Mouse (Mus musculus) MEL (cell line): Measurements from ENCODE around the gene Smim8. TPM values are rescaled to one million over a fixed set of nuclear protein-coding genes. Genes with fewer than 3 reads are reported as not detected.

Experiments
- DNase-seq: peaks from one replicate; pipeline ENCODE4 v3.0.0; 2011; ENCODE audit warnings: low read depth, low spot score
- H3K27ac ChIP-seq: 2 replicates; pipeline ENCODE4 v1.5.1; 2012; ENCODE audit warnings: low read depth, mild to moderate bottlenecking, control low read depth, low read length, moderate library complexity; ENCODE audit not compliant: control insufficient read depth
- H3K27me3 ChIP-seq, 2 experiments: fragments of 150-350 bp in 1 of 2; sonication (generic) in 1 of 2; 2 replicates each; pipeline ENCODE4 v1.6.1; 2012; ENCODE audit warnings: low read length in 2 of 2, mild to moderate bottlenecking in 2 of 2, improper control_type of control experiment in 1 of 2, moderate library complexity in 1 of 2; ENCODE audit not compliant: insufficient read depth in 2 of 2, control insufficient read depth in 1 of 2
- H3K36me3 ChIP-seq, 2 experiments: 2 replicates each; pipeline ENCODE4 v1.6.1; 2012 to 2014; ENCODE audit warnings: low read length in 2 of 2, improper control_type of control experiment in 1 of 2, inconsistent platforms in 1 of 2, mild to moderate bottlenecking in 1 of 2; ENCODE audit not compliant: insufficient read depth in 2 of 2, control insufficient read depth in 1 of 2
- H3K4me1 ChIP-seq, 2 experiments: fragments of 150-350 bp in 1 of 2; sonication (generic) in 1 of 2; 2 replicates each; pipeline ENCODE4 v1.6.1; 2012; ENCODE audit warnings: low read length in 2 of 2, improper control_type of control experiment in 1 of 2, mild to moderate bottlenecking in 1 of 2; ENCODE audit not compliant: insufficient read depth in 2 of 2, control insufficient read depth in 1 of 2
- H3K4me3 ChIP-seq, 2 experiments: fragments of 150-350 bp in 1 of 2; sonication (generic) in 1 of 2; 2 replicates each; pipeline ENCODE4 v1.5.1; 2012; ENCODE audit warnings: low read depth in 2 of 2, low read length in 2 of 2, mild to moderate bottlenecking in 2 of 2, moderate library complexity in 2 of 2, control low read depth in 1 of 2, improper control_type of control experiment in 1 of 2; ENCODE audit not compliant: control insufficient read depth in 1 of 2, insufficient read depth in 1 of 2
- H3K79me2 ChIP-seq: 2 replicates; pipeline ENCODE4 v1.6.1; 2012; ENCODE audit warnings: mild to moderate bottlenecking, low read length, moderate library complexity; ENCODE audit not compliant: control insufficient read depth, poor library complexity, insufficient read depth
- H3K9ac ChIP-seq: 2 replicates; pipeline ENCODE4 v1.6.1; 2012; ENCODE audit warnings: low read depth, mild to moderate bottlenecking, control low read depth, low read length, moderate library complexity; ENCODE audit not compliant: control insufficient read depth, poor library complexity, severe bottlenecking
- H3K9me3 ChIP-seq: fragments of 150-350 bp; sonication (generic); replicated peaks from 2 replicates; pipeline ENCODE4 v1.6.1; 2012; ENCODE audit warnings: mild to moderate bottlenecking, low read length, improper control_type of control experiment, moderate library complexity; ENCODE audit not compliant: insufficient read depth
- BHLHE40 ChIP-seq: IDR thresholded peaks from 2 replicates; pipeline ENCODE4 v1.6.1; 2012; ENCODE audit warnings: low read depth, mild to moderate bottlenecking, inconsistent platforms, low read length, improper control_type of control experiment, borderline replicate concordance
- CHD1 ChIP-seq: IDR thresholded peaks from 2 replicates; pipeline ENCODE4 v1.6.1; 2012; ENCODE audit warnings: low read depth, mild to moderate bottlenecking, inconsistent platforms, low read length, improper control_type of control experiment
- CHD2 ChIP-seq: IDR thresholded peaks from 2 replicates; pipeline ENCODE4 v1.6.1; 2011; ENCODE audit warnings: low read length, improper control_type of control experiment
- CTCF ChIP-seq, 3 experiments: IDR thresholded peaks in 2 of 3; conservative IDR thresholded peaks in 1 of 3; 2 replicates each; pipeline ENCODE4 v1.5.1; 2011 to 2012; ENCODE audit warnings: low read length in 3 of 3, low read depth in 2 of 3, mild to moderate bottlenecking in 2 of 3, improper control_type of control experiment in 1 of 3, inconsistent platforms in 1 of 3, mixed read lengths in 1 of 3, moderate library complexity in 1 of 3; ENCODE audit not compliant: control insufficient read depth in 1 of 3, insufficient read depth in 1 of 3, poor library complexity in 1 of 3, severe bottlenecking in 1 of 3
- E2F4 ChIP-seq: IDR thresholded peaks from 2 replicates; pipeline ENCODE4 v1.6.1; 2011; ENCODE audit warnings: low read depth, low read length, improper control_type of control experiment, borderline replicate concordance
- EP300 ChIP-seq, 2 experiments: IDR thresholded peaks; 2 replicates each; pipeline ENCODE4 v1.6.1; 2011; ENCODE audit warnings: improper control_type of control experiment in 2 of 2, low read length in 2 of 2, low read depth in 1 of 2, mild to moderate bottlenecking in 1 of 2
- ETS1 ChIP-seq: IDR thresholded peaks from 2 replicates; pipeline ENCODE4 v1.6.1; 2012; ENCODE audit warnings: low read depth, mild to moderate bottlenecking, inconsistent platforms, low read length, improper control_type of control experiment, moderate library complexity
- HCFC1 ChIP-seq: IDR thresholded peaks from 2 replicates; pipeline ENCODE4 v1.6.1; 2012; ENCODE audit warnings: low read depth, mild to moderate bottlenecking, inconsistent platforms, low read length, improper control_type of control experiment, moderate library complexity
- MAZ ChIP-seq: IDR thresholded peaks from 2 replicates; pipeline ENCODE4 v1.6.1; 2012; ENCODE audit warnings: low read depth, mild to moderate bottlenecking, inconsistent platforms, low read length, improper control_type of control experiment
- MXI1 ChIP-seq: IDR thresholded peaks from 2 replicates; pipeline ENCODE4 v1.6.1; 2011; ENCODE audit warnings: mild to moderate bottlenecking, low read depth, low read length, improper control_type of control experiment
- POLR2A ChIP-seq, 2 experiments: IDR thresholded peaks; 2 replicates each; pipeline ENCODE4 v1.6.1; 2011 to 2012; ENCODE audit warnings: low read length in 2 of 2, mild to moderate bottlenecking in 2 of 2, control low read depth in 1 of 2, improper control_type of control experiment in 1 of 2, low read depth in 1 of 2, moderate library complexity in 1 of 2; ENCODE audit not compliant: control insufficient read depth in 1 of 2, insufficient read depth in 1 of 2, poor library complexity in 1 of 2
- POLR2AphosphoS5 ChIP-seq: IDR thresholded peaks from 2 replicates; pipeline ENCODE4 v1.6.1; 2012; ENCODE audit warnings: low read depth, borderline replicate concordance, mild to moderate bottlenecking, inconsistent platforms, low read length, moderate library complexity, mixed read lengths
- RAD21 ChIP-seq: IDR thresholded peaks from 2 replicates; pipeline ENCODE4 v1.6.1; 2011; ENCODE audit warnings: mild to moderate bottlenecking, low read depth, low read length, improper control_type of control experiment
- RCOR1 ChIP-seq: IDR thresholded peaks from 2 replicates; pipeline ENCODE4 v1.6.1; 2012; ENCODE audit warnings: low read depth, mild to moderate bottlenecking, inconsistent platforms, low read length, improper control_type of control experiment
- SIN3A ChIP-seq: IDR thresholded peaks from 2 replicates; pipeline ENCODE4 v1.6.1; 2012; ENCODE audit warnings: low read length, improper control_type of control experiment, inconsistent platforms
- SMC3 ChIP-seq: IDR thresholded peaks from 2 replicates; pipeline ENCODE4 v1.6.1; 2011; ENCODE audit warnings: low read depth, low read length, improper control_type of control experiment
- TBP ChIP-seq: IDR thresholded peaks from 2 replicates; pipeline ENCODE4 v1.8.0; 2011; ENCODE audit warnings: low read depth, low read length, improper control_type of control experiment
- USF1 ChIP-seq: IDR thresholded peaks from 2 replicates; pipeline ENCODE4 v1.6.1; 2014; ENCODE audit warnings: low read depth, mild to moderate bottlenecking, inconsistent platforms, low read length, improper control_type of control experiment, moderate library complexity
- ZKSCAN1 ChIP-seq: IDR thresholded peaks from 2 replicates; pipeline ENCODE4 v1.6.1; 2012; ENCODE audit warnings: low read depth, mild to moderate bottlenecking, inconsistent platforms, low read length, improper control_type of control experiment, moderate library complexity
- polyA plus RNA-seq, 2 experiments: library from polyadenylated mRNA; stranded (reverse) in 1 of 2; unstranded in 1 of 2; fragments of >175 nt in 1 of 2; fragments of >200 nt in 1 of 2; gene quantifications; 2 replicates each; pipeline versions ENCODE4 v1.2.1 to v1.2.4; 2012; ENCODE audit warnings: low replicate concordance in 2 of 2, low read depth in 1 of 2; ENCODE audit not compliant: insufficient read length in 2 of 2, insufficient read depth in 1 of 2, missing spikeins in 1 of 2
- total RNA-seq: library from RNA; depleted of rRNA; stranded (reverse); fragments of 300-350 nt; gene quantifications from 2 replicates; pipeline ENCODE4 v1.2.3, GENCODE M21; 2012

The Smim8 gene
- total and polyA plus RNA-seq, 3 experiments = 8.1 to 9.8 TPM; not detected in 1

DNA sequence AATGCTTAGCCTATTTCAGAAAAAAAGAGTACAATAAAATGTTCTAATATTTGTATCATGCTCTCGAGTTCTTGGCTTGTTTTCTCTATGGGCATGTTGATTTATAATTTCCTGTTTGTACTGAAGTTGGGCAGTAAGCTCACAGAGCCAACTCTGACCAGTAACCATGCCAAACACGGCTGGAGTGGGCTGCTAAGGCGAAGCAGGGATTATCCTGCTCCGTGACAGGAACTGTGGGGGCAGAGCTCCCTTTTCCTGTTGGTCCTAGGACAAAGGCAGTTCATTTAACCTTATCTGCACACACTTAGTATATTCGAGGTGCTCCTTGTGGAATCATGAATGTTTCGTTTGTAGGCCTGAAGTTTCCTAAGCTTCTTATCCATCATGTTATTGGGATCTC lies 29.0 kb downstream of the Smim8 start:
- Histone ChIP-seq H3K27me3 (peaks cover 17 to 39% of the 10 kb centered on the region in 2 experiments), H3K9ac (no peak overlapping the region), H3K9me3 (no peaks in the 10 kb centered on the region), H3K79me2 (no peaks in the 10 kb centered on the region), H3K4me3 (no peak overlapping the region), H3K36me3 (no peaks in the 10 kb centered on the region), H3K4me1 (no peaks in the 10 kb centered on the region), H3K27ac (no peak overlapping the region)
- TF ChIP-seq RAD21 = no peak
- TF ChIP-seq RCOR1 = no peak
- no peak for TF ChIP-seq SMC3
- TF ChIP-seq POLR2AphosphoS5 = no peak
- no peak for TF ChIP-seq MXI1
- TF ChIP-seq EP300 (IDR thresholded peaks at IDR 0.05; ENCODE audit: low read depth in 1 of 2, low read length in 2 of 2) = no peak
- TF ChIP-seq USF1 = no peak
- no peak for TF ChIP-seq CTCF (IDR thresholded peaks at IDR 0.05 in 2 of 3, conservative IDR thresholded peaks at IDR 0.05 in 1 of 3; ENCODE audit: control insufficient read depth in 1 of 3, insufficient read depth in 1 of 3, low read depth in 2 of 3, low read length in 3 of 3, poor library complexity in 1 of 3, severe bottlenecking in 1 of 3)
- no peak for TF ChIP-seq BHLHE40
- no peak for TF ChIP-seq TBP
- TF ChIP-seq MAZ = no peak
- TF ChIP-seq ZKSCAN1 = no peak
- TF ChIP-seq SIN3A = no peak
- no peak for DNase-seq

DNA sequence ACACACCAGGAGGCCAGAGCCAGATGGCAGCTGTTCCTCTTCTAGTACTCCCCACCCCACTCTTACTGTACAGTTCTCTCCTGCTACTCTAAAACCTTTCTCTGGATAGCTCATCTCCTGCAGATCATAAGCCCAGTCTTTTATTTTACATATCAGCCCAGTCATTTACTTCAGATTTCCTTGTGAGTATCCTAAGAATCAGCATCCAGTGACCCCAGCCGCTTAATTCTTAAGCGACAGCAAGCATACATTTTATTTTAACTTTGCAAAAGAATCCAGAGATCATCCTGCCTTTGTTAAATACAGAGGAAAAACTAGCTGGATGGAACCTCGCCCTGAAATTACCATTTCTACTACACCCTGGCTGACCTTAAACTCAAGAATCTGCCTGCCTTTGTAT lies 43.8 kb downstream of the Smim8 start:
- Histone ChIP-seq H3K27ac (no peak overlapping the region), H3K79me2 (no peaks in the 10 kb centered on the region), H3K9me3 (no peaks in the 10 kb centered on the region), H3K36me3 (no peaks in the 10 kb centered on the region; a peak in 1 of 4 replicates), H3K4me1 (peaks cover 0 to 3% of the 10 kb centered on the region in 2 experiments; a peak in 1 of 4 replicates), H3K9ac (no peak overlapping the region), H3K27me3 (peaks cover 0 to 5% of the 10 kb centered on the region in 2 experiments; a peak in 2 of 4 replicates), H3K4me3 (no peak overlapping the region)
- TF ChIP-seq RAD21 (no peak), ZKSCAN1 (no peak), HCFC1 (no peak), SMC3 (no peak), POLR2A (IDR thresholded peaks at IDR 0.05; ENCODE audit: control insufficient read depth in 1 of 2, insufficient read depth in 1 of 2, low read depth in 1 of 2, low read length in 2 of 2, poor library complexity in 1 of 2) (no peak), CHD2 (no peak), CHD1 (no peak), BHLHE40 (no peak), EP300 (IDR thresholded peaks at IDR 0.05; ENCODE audit: low read depth in 1 of 2, low read length in 2 of 2) (no peak), E2F4 (no peak), RCOR1 (no peak), ETS1 (no peak)
- no peak for DNase-seq
